ENCODE assay signal across 19 mouse cellular contexts in the genomic region with DNA sequence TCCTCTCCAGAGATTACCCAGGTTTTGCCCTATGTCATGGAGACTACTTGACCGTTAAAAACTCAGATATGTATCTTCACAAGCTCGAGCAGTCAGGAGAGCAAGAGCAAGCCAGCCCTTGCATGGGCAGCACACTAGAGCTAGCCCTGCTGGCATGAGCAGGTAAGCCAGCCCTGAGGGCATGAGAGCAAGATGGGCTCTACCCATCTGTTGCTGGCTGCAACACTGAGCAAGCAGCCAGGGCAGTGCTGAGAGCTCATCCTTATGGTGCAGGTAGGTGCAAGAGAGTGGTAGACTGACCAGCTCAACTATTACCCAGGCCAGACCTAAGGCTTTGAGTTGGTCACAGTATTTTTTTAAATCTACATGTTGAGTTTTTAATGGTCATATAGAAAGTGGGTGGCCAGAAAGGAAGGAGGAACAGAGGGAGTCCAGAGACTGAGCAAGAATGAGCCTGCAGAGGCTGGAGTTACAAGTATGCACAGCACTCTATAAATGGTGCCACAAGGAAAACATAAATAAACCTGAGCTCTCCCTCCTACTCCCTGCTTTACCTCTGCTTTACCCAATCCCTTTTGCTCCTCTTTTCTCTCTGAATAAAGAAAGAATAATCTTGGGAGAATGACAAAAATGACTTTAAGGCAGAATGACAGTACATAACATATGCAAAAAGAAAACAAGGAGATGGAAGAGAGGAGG.
DNase-seq lines count a peak whose midpoint lies in the region; ATAC-seq lines count a peak whose summit lies in the region.
"Had no signal": no experiment of that assay in that cellular context is flagged by ENCODE, and none has a peak within 500 bp of the region (broad histone marks: within the 10 kb centered on the region; RNA-seq: fewer than 3 reads in every experiment).

No protein-coding gene starts in this region.

- no peak overlapping the region for H3K4me2 ChIP-seq in hindbrain, embryonic 16.5 days (ENCODE audit: low read length)
- no peak overlapping the region for H3K4me2 ChIP-seq in hindbrain, embryonic 12.5 days (replicated peaks)
- H3K4me2 ChIP-seq in lung, embryonic 15.5 days: no peak overlapping the region
- H3K4me2 ChIP-seq: embryonic facial prominence, embryonic 12.5 days; heart, embryonic 11.5 days; neural tube, embryonic 12.5 days had no signal

- peak; percentile 18 to 28 for DNase-seq in cerebellum, postnatal 14 days
- DNase-seq in cerebellum, adult 9-10 months: no peak
- no peak for DNase-seq in lung, postnatal 25 days (ENCODE audit: low spot score)
- DNase-seq in gonadal fat pad, adult 2 months (ENCODE audit: low read depth): peak; percentile 72
- no peak for DNase-seq in adrenal gland, adult 8-10 months
- DNase-seq: adrenal gland, postnatal 36 days; gastrocnemius, postnatal 36 days; heart, postnatal 36 days; lung, postnatal 10 days; right cerebral cortex, adult 18-20 months had no signal

- no peaks in the 10 kb centered on the region for H3K27me3 ChIP-seq in hindbrain, embryonic 16.5 days (replicated peaks; ENCODE audit: control insufficient read depth, insufficient read depth, low read length)
- H3K27me3 ChIP-seq in hindbrain, embryonic 12.5 days: no peaks in the 10 kb centered on the region
- no peaks in the 10 kb centered on the region for H3K27me3 ChIP-seq in lung, embryonic 15.5 days
- H3K27me3 ChIP-seq: CH12.LX; embryonic facial prominence, embryonic 12.5 days; neural tube, embryonic 12.5 days had no signal

- 0 out of 2 replicates have a peak, but pooled peaks have one; percentile 40 for ATAC-seq in hindbrain, embryonic 16.5 days
- ATAC-seq in hindbrain, embryonic 12.5 days (ENCODE audit: low FRiP score): no peak
- ATAC-seq in lung, embryonic 15.5 days (ENCODE audit: borderline replicate concordance, extremely low read depth, low FRiP score, low TSS enrichment): peak; percentile 23; the same call in 1 of the 2 replicates
- ATAC-seq: forebrain, embryonic 14.5 days had no signal

- no peaks in the 10 kb centered on the region for H3K4me1 ChIP-seq in hindbrain, embryonic 16.5 days (ENCODE audit: control insufficient read depth, insufficient read depth, low read depth, low read length)
- no peaks in the 10 kb centered on the region for H3K4me1 ChIP-seq in hindbrain, embryonic 12.5 days
- peaks cover 10% of the 10 kb centered on the region; the same call in 1 of the 2 replicates for H3K4me1 ChIP-seq in lung, embryonic 15.5 days
- H3K4me1 ChIP-seq: embryonic facial prominence, embryonic 12.5 days; neural tube, embryonic 12.5 days had no signal

- no peak overlapping the region for H3K9ac ChIP-seq in hindbrain, embryonic 16.5 days (ENCODE audit: low read depth, low read length)
- no peak overlapping the region for H3K9ac ChIP-seq in hindbrain, embryonic 12.5 days
- H3K9ac ChIP-seq in lung, embryonic 15.5 days: no peak overlapping the region
- H3K9ac ChIP-seq: embryonic facial prominence, embryonic 12.5 days; neural tube, embryonic 12.5 days had no signal

- no peaks in the 10 kb centered on the region for H3K36me3 ChIP-seq in hindbrain, embryonic 16.5 days (ENCODE audit: control insufficient read depth, insufficient read depth, low read length)
- no peaks in the 10 kb centered on the region for H3K36me3 ChIP-seq in hindbrain, embryonic 12.5 days
- no peaks in the 10 kb centered on the region for H3K36me3 ChIP-seq in lung, embryonic 15.5 days
- H3K36me3 ChIP-seq: embryonic facial prominence, embryonic 12.5 days; neural tube, embryonic 12.5 days had no signal

- no peaks in the 10 kb centered on the region for H3K9me3 ChIP-seq in hindbrain, embryonic 16.5 days (ENCODE audit: control insufficient read depth, low read length)
- no peaks in the 10 kb centered on the region for H3K9me3 ChIP-seq in hindbrain, embryonic 12.5 days (replicated peaks)
- no peaks in the 10 kb centered on the region for H3K9me3 ChIP-seq in lung, embryonic 15.5 days
- H3K9me3 ChIP-seq: embryonic facial prominence, embryonic 12.5 days; neural tube, embryonic 12.5 days had no signal

- 98% methylated on average over 2 of the region's 2 CpGs for WGBS in hindbrain, embryonic 16.5 days
- WGBS in hindbrain, embryonic 12.5 days: 100% methylated on average over 2 of the region's 2 CpGs
- WGBS in lung, embryonic 15.5 days: 92% methylated on average over 2 of the region's 2 CpGs

- no peak overlapping the region for H3K27ac ChIP-seq in hindbrain, embryonic 16.5 days (ENCODE audit: low read depth, low read length)
- H3K27ac ChIP-seq in hindbrain, embryonic 12.5 days: no peak overlapping the region
- no peak overlapping the region for H3K27ac ChIP-seq in lung, embryonic 15.5 days
- H3K27ac ChIP-seq: embryonic facial prominence, embryonic 12.5 days; neural tube, embryonic 12.5 days; stomach, postnatal 0 days had no signal

- no peak overlapping the region for H3K4me3 ChIP-seq in hindbrain, embryonic 16.5 days (ENCODE audit: low read length)
- no peak overlapping the region for H3K4me3 ChIP-seq in hindbrain, embryonic 12.5 days
- no peak overlapping the region for H3K4me3 ChIP-seq in lung, embryonic 15.5 days
- H3K4me3 ChIP-seq: embryonic facial prominence, embryonic 12.5 days; neural tube, embryonic 12.5 days had no signal

Comparison
In these comparisons a context has a peak if more than half of its experiments do, and no peak if none do; other contexts are left out.
1. DNase-seq: peak in cerebellum, postnatal 14 days (2 of 2) and gonadal fat pad, adult 2 months (single experiment); none in cerebellum, adult 9-10 months (single experiment), lung, postnatal 25 days (single experiment) and adrenal gland, adult 8-10 months (single experiment).